Mouse (Mus musculus) urinary bladder, postnatal 4 days (tissue): ENCODE data around the gene 5730455P16Rik.
A peak's percentile ranks its signal among the peaks of the same experiment; 100 is the strongest.
"Not testable (repeated sequence)": the region's sequence is repeated elsewhere in the genome, so short reads cannot be mapped to it uniquely, and the experiment has no call there.

Experiments
- DNase-seq, 2 experiments: peaks; one replicate each; pipeline ENCODE4 v3.0.0; 2021 to 2022; ENCODE audit warnings: low spot score in 2 of 2

Gene 5730455P16Rik

GRCm38 (mm10) chr11:80377712-80378451 lies at the start of gene 5730455P16Rik:
5730455P16Rik (minus strand) TSS chr11:80378034.
- DNase-seq = peak; percentile 80 to 87

GRCm38 (mm10) chr11:80426029-80426813 lies 48.4 kb upstream of the 5730455P16Rik start:
- not testable (repeated sequence) for DNase-seq

GRCm38 (mm10) chr11:80425247-80425778 lies 47.5 kb upstream of the 5730455P16Rik start:
- DNase-seq = no peak

GRCm38 (mm10) chr11:80424691-80425090 lies 46.9 kb upstream of the 5730455P16Rik start:
- DNase-seq = no peak

GRCm38 (mm10) chr11:80421421-80422047 lies 43.7 kb upstream of the 5730455P16Rik start:
- DNase-seq = no peak

GRCm38 (mm10) chr11:80420202-80420984 lies 42.6 kb upstream of the 5730455P16Rik start:
- no peak for DNase-seq

GRCm38 (mm10) chr11:80419743-80420142 lies 41.9 kb upstream of the 5730455P16Rik start:
- no peak for DNase-seq

GRCm38 (mm10) chr11:80417085-80417484 lies 39.3 kb upstream of the 5730455P16Rik start:
- no peak for DNase-seq

GRCm38 (mm10) chr11:80410377-80410776 lies 32.5 kb upstream of the 5730455P16Rik start:
- DNase-seq = no peak

GRCm38 (mm10) chr11:80407878-80408277 lies 30.0 kb upstream of the 5730455P16Rik start:
- not testable (repeated sequence) for DNase-seq

GRCm38 (mm10) chr11:80396617-80397016 lies 18.8 kb upstream of the 5730455P16Rik start:
- DNase-seq = no peak

GRCm38 (mm10) chr11:80395930-80396329 lies 18.1 kb upstream of the 5730455P16Rik start:
- no peak for DNase-seq

GRCm38 (mm10) chr11:80391407-80392120 lies 13.7 kb upstream of the 5730455P16Rik start:
- no peak for DNase-seq

- DNase-seq = no peak
These were observed 12.1 kb upstream of the 5730455P16Rik start for GRCm38 (mm10) chr11:80389885-80390284.

- no peak for DNase-seq
These were observed 9.0 kb upstream of the 5730455P16Rik start for GRCm38 (mm10) chr11:80386790-80387189.

- DNase-seq = no peak
These were observed 7.2 kb upstream of the 5730455P16Rik start for GRCm38 (mm10) chr11:80385055-80385454.

GRCm38 (mm10) chr11:80384461-80384860 lies 6.6 kb upstream of the 5730455P16Rik start:
- DNase-seq = no peak

- DNase-seq = no peak
These were observed 5.8 kb upstream of the 5730455P16Rik start for GRCm38 (mm10) chr11:80383626-80384046.

- DNase-seq = peak; percentile 95 to 98
These were observed 5.3 kb upstream of the 5730455P16Rik start, which contains the start of gene Zfp207 for GRCm38 (mm10) chr11:80383019-80383625. Zfp207 (plus strand) TSS chr11:80383279.

- DNase-seq = no peak
These were observed 4.8 kb upstream of the 5730455P16Rik start for GRCm38 (mm10) chr11:80382626-80383018.
